Mouse (Mus musculus) thymus, postnatal 0 days (tissue): ENCODE data around the gene Slc9a8. TPM values are rescaled to one million over a fixed set of nuclear protein-coding genes. Genes with fewer than 3 reads are reported as not detected.

Experiments used
- DNase-seq: peaks from one replicate; pipeline ENCODE4 v3.0.0-alpha.2; 2015; ENCODE audit warnings: low spot score
- polyA plus RNA-seq: library from polyadenylated mRNA; unstranded; fragments of >200 nt; fragmentation: Nextera tagmentation; extraction: Ambion mirVana; gene quantifications from 2 replicates; pipeline ENCODE4 v1.2.1, GENCODE M21; 2015

Gene Slc9a8
- polyA plus RNA-seq, 1 experiment from 2014 or later: 19.7 TPM

GRCm38 (mm10) chr2:167507719-167508385, 86.3 kb downstream of the Slc9a8 start:
- DNase-seq: no peak

GRCm38 (mm10) chr2:167508569-167508968, 87.1 kb downstream of the Slc9a8 start:
- DNase-seq: no peak

- DNase-seq: peak; percentile 68
Measured at GRCm38 (mm10) chr2:167510485-167510884, 89.0 kb downstream of the Slc9a8 start.

DNA sequence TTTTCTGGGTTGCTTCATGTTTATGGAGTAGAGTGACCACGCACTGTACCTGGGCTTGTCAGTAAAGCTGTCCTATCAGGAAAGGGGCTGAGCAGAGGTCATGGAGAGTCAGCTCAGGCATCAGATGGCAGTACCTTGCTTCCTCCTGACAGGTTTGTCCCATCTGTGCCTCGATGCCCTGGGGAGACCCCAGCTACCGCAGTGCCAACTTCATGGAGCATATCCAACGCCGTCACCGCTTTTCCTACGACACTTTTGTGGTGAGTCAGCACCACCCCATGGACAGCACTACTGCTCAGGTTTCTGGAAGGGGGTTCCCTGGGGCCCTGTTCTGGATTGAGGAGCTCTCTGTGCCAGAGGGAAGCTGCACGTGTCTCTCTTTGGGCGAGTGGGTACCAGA, 90.9 kb downstream of the Slc9a8 start:
- no peak for DNase-seq

- DNase-seq: peak; percentile 64
Measured at GRCm38 (mm10) chr2:167512970-167513369, 91.5 kb downstream of the Slc9a8 start.

DNA sequence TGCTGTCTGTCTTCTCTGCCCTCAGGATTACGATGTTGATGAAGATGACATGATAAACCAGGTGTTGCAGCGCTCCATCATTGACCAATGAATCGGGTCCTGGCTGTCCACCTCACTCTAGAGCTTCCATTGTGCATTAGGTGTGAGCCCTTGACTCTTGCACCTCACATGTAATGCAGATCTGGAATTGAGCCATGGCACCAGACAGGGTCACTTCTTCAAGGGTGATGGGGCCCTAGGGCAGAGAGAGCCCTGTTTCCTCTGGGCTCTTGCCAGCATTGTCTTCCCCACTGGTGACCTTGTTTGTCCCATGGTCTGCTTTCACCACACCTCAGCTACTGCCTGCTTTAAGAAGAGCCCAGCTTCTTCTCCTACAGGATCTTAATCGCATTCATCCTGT, 93.1 kb downstream of the Slc9a8 start:
- no peak for DNase-seq

- no peak for DNase-seq
Measured at GRCm38 (mm10) chr2:167515688-167516087, 94.2 kb downstream of the Slc9a8 start.

- DNase-seq: peak; percentile 50
Measured at GRCm38 (mm10) chr2:167519606-167520252, 98.2 kb downstream of the Slc9a8 start.

Other genes starting within 250 kb of the Slc9a8 start
- gene Kcnb1, start 231.6 kb upstream of the Slc9a8 start, polyA plus RNA-seq: 0.36 and 0.55 TPM in 2 replicates
- 1.7 and 2.2 TPM in 2 replicates for gene Ptgis, start 181.1 kb upstream of the Slc9a8 start, polyA plus RNA-seq
- 4.6 and 5.8 TPM in 2 replicates for gene B4galt5, start 72.5 kb upstream of the Slc9a8 start, polyA plus RNA-seq
- gene Rnf114, start 70.9 kb downstream of the Slc9a8 start, polyA plus RNA-seq: 138 and 145 TPM in 2 replicates
- 17.8 and 19.4 TPM in 2 replicates for gene Spata2, start 71.2 kb downstream of the Slc9a8 start, polyA plus RNA-seq
- gene Snai1, start 116.5 kb downstream of the Slc9a8 start, polyA plus RNA-seq: 2.6 and 3.6 TPM in 2 replicates
- gene Ube2v1, start 210.4 kb downstream of the Slc9a8 start, polyA plus RNA-seq: 215 and 236 TPM in 2 replicates
- 6.7 and 7.1 TPM in 2 replicates for gene Gm20431, start 239.8 kb downstream of the Slc9a8 start, polyA plus RNA-seq